Mouse (Mus musculus) kidney, adult 18-20 months (tissue): ENCODE data around the gene Gm13694.
A peak's percentile ranks its signal among the peaks of the same experiment; 100 is the strongest.
"Not testable (repeated sequence)": the region's sequence is repeated elsewhere in the genome, so short reads cannot be mapped to it uniquely, and the experiment has no call there.

Experiments
- DNase-seq: peaks from one replicate; pipeline ENCODE4 v3.0.0; 2021

The Gm13694 gene

GRCm38 (mm10) chr2:83978633-83979032, at the start of gene Gm13694:
Gene Gm13694 (plus strand): TSS chr2:83978933.
- not testable (repeated sequence) for DNase-seq

DNA sequence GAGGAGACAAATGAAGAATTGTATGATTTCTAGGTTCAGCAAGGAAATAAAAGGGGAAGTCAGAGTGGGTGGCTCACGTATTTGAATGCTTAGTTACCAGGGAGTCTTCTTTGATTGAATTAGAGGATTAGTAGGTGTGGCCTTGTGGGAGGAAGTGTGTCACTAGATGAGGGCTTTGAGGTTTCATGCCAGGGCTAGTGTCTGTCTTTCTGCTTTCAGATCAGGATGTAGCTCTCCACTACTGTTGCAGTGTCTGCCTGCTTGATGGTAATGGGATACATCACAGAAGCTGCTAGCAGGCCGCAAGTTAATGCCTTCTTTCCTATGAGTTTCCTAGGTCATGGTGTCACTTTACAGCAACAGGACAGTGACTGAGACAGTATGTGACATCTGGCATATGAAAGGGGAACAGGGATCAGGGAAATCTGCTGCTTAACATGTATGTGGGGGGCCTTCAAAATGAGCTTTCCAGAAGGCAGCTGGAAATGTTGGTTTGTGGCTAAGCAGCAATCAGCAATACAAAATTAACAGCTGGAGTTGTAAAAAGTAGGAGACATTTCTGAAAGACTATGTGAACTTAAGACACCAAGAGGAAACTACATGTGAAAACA, 49.1 kb upstream of the Gm13694 start:
- no peak for DNase-seq

- DNase-seq: peak; percentile 24
These were observed 37.8 kb upstream of the Gm13694 start, which contains the start of gene Zswim2 for GRCm38 (mm10) chr2:83940931-83941361. Gene Zswim2 (minus strand): TSS chr2:83941228.

DNA sequence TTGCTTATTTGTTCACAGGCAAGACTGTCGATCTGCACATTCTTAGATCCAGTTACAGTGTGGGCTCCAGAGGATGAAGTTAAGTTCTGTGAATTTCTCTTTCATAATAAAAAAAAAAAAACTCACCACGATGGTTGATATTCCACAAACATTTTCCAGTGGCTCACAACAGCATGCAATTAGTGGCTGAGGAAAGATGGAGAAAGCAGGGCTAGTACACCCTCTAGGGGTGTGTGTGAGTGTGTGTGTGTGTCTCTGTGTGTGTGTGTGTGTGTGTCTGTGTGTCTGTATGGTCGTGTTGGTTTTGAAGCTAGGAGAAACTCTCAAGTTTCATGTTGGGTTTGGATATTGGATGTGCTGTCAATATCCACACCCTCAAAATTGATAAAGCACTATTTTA, 37.4 kb upstream of the Gm13694 start:
- DNase-seq: no peak

- DNase-seq: no peak
These were observed 36.9 kb upstream of the Gm13694 start for GRCm38 (mm10) chr2:83941792-83942191.

DNA sequence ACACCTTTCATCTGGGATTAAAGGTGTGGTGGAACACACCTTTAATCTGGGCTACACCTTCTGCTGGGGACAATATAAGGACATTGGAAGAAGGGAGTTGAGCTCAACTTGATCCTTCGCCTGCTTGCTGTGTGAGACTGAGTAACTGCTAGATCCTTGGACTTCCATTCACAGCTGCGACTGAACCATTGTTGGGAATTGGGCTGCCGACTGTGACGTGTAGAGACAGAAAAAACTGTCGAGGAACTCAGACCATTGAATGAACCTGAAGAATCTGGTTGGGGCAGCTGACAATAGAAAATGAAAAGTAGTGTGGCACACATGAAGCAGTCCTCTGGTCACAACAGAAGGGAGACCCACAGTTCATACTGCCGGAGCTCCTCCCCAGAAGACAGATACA, 23.3 kb upstream of the Gm13694 start, which contains the start of gene Gm13698:
Gene Gm13698 (plus strand): TSS at position 301 of the 400 bp plus-strand sequence.
- not testable (repeated sequence) for DNase-seq

DNA sequence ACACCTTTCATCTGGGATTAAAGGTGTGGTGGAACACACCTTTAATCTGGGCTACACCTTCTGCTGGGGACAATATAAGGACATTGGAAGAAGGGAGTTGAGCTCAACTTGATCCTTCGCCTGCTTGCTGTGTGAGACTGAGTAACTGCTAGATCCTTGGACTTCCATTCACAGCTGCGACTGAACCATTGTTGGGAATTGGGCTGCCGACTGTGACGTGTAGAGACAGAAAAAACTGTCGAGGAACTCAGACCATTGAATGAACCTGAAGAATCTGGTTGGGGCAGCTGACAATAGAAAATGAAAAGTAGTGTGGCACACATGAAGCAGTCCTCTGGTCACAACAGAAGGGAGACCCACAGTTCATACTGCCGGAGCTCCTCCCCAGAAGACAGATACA, 17.5 kb upstream of the Gm13694 start, which contains the start of gene Gm13693:
Gene Gm13693 (plus strand): TSS at position 301 of the 400 bp plus-strand sequence.
- not testable (repeated sequence) for DNase-seq

DNA sequence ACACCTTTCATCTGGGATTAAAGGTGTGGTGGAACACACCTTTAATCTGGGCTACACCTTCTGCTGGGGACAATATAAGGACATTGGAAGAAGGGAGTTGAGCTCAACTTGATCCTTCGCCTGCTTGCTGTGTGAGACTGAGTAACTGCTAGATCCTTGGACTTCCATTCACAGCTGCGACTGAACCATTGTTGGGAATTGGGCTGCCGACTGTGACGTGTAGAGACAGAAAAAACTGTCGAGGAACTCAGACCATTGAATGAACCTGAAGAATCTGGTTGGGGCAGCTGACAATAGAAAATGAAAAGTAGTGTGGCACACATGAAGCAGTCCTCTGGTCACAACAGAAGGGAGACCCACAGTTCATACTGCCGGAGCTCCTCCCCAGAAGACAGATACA, 11.7 kb upstream of the Gm13694 start, which contains the start of gene Gm13695:
Gene Gm13695 (plus strand): TSS at position 301 of the 400 bp plus-strand sequence.
- DNase-seq: not testable (repeated sequence)

DNA sequence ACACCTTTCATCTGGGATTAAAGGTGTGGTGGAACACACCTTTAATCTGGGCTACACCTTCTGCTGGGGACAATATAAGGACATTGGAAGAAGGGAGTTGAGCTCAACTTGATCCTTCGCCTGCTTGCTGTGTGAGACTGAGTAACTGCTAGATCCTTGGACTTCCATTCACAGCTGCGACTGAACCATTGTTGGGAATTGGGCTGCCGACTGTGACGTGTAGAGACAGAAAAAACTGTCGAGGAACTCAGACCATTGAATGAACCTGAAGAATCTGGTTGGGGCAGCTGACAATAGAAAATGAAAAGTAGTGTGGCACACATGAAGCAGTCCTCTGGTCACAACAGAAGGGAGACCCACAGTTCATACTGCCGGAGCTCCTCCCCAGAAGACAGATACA, 5.9 kb upstream of the Gm13694 start, which contains the start of gene Gm13696:
Gene Gm13696 (plus strand): TSS at position 301 of the 400 bp plus-strand sequence.
- not testable (repeated sequence) for DNase-seq

- not testable (repeated sequence) for DNase-seq
These were observed 5.7 kb downstream of the Gm13694 start, which contains the start of gene Gm13697 for GRCm38 (mm10) chr2:83984443-83984842. Gene Gm13697 (plus strand): TSS chr2:83984743.

DNA sequence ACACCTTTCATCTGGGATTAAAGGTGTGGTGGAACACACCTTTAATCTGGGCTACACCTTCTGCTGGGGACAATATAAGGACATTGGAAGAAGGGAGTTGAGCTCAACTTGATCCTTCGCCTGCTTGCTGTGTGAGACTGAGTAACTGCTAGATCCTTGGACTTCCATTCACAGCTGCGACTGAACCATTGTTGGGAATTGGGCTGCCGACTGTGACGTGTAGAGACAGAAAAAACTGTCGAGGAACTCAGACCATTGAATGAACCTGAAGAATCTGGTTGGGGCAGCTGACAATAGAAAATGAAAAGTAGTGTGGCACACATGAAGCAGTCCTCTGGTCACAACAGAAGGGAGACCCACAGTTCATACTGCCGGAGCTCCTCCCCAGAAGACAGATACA, 11.5 kb downstream of the Gm13694 start, which contains the start of gene Gm13691:
Gene Gm13691 (plus strand): TSS at position 301 of the 400 bp plus-strand sequence.
- not testable (repeated sequence) for DNase-seq

DNA sequence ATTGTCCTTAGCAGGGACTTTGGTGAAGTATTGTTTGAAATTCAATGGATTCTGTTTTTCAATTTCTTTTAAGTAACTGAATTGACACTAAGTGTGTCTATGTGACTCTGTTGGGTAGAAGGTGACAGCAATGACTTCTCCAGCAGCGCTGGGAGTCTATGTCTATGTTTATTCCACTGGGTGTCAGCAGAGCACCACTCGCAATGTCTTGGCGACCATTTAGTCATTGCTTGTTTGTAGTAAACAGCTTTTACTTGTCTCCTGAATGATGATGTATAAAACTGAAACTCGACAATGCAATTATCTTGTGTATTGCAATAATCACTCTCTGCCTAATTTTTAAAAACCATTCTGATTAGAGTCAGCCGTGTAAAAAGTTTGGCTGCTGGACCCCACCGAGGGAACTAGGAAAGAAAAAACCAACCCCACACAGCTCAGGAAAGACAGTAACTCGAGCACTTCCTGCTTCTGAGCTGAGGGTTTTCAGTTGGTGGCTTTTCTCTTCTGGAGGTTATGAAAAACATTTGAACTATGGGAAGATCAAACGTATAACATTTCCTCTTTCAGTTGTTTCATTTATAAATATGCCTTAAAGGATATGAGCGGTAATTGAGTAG, 15.0 kb downstream of the Gm13694 start:
- not testable (repeated sequence) for DNase-seq

GRCm38 (mm10) chr2:83994526-83994925, 15.8 kb downstream of the Gm13694 start:
- DNase-seq: not testable (repeated sequence)

DNA sequence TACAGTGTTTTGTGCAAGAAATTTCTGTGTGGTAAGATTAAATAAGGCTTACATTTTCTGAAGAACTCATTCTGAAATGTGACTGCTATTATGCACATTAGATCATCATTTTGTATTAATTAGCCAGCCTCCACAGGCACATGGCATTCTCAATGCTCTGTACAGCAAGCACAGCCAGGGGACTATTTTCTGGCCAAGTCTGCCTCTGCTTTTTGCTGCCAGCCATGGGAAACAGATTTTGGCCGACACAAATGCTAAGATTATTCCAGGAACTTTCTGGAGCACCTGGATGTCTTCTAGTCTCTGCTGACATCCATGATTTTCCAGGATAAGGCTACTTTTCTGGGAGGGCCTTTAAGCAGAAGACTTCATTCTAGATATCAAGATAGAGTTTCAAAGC, 30.2 kb downstream of the Gm13694 start:
- no peak for DNase-seq

- no peak for DNase-seq
These were observed 31.1 kb downstream of the Gm13694 start for GRCm38 (mm10) chr2:84009818-84010217.

DNA sequence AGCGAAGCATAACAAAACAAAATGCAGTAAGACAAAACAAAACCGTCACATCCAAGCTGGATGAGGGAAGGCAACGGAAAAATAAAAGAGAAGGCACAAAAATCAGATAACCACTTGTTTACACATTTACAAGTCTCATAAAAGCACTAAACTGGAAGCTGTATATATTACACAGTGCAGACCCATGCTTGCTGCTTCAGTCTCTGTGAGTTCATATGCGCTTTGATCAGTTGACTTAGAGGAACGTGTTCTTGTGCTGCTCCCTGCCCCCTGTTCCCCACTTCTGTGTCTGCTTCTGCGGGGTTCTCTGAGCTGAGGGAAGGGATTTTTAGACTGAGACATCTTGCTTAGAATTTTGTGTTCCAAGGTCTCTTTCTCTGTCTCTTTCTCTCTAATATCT, 35.8 kb downstream of the Gm13694 start:
- DNase-seq: no peak

DNA sequence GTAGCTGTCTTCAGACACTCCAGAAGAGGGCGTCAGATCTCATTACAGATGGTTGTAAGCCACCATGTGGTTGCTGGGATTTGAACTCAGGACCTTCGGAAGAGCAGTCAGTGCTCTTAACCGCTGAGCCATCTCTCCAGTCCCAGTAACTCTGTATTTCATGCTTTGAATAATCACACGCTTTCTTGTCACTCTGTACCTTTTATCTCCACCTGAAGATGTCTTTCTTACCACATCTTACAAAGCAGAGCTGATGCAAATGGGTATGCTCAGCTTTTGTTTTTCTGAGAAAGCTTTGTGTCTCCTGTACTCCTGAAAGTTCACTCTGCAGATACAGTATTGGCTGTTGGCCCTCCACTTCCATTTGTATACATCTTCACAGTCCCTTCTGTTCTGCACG, 37.6 kb downstream of the Gm13694 start:
- DNase-seq: not testable (repeated sequence)

DNA sequence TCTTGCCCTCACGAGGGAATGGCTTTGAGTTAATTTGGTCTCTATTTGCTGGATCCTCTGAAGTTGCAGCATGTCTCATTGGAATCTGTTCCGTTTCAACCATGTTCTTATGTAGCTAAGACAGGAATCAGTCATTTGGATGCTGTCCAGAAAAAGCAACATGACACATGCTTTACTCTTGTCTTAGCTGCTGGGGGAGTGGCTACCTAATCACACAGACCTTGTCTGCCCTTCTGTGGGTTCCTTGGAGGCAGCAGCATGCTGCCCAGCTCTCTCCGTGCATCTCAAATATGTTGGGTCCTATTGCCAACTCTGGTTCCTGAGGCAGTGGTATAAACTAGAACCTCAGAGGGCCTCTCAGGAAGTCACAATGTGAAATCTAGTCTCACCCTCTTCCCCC, 39.6 kb downstream of the Gm13694 start:
- DNase-seq: no peak

DNA sequence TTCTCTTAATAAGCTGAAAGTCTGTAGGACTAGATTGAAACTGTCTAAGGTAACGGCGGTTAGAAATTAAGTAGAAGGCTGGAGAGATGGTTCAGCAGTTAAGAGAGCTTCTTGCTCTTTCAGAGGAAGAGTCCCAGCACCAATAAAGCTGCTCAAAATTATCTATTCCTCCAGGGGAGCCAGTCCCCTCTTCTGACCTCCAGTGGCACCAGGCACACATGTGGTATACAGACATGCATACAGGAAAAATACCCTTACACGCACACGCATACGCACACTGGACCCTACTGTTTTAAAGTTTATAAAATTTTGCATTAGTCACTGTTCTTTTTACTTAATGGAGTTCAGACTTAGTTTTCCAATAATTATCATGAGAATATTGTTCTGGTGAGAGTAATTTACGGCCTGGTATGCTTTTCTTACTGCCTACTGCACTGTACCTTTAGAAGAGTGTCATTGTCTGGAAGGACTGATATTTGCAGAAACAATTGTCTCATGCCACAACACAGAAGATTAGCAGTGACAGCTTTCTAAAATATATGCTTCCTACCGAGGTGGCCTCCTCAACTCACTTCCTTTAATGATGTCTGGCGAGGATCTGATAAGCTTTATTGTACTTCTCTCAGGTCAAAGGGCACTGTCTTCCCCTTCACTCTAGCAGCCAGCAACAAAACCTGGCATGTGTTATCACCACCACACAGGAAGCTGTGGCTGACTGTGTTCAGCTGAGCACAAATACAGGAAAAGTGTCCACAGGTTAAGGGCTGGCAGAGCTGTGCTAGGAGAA, 41.0 kb downstream of the Gm13694 start:
- DNase-seq: peak; percentile 27

DNA sequence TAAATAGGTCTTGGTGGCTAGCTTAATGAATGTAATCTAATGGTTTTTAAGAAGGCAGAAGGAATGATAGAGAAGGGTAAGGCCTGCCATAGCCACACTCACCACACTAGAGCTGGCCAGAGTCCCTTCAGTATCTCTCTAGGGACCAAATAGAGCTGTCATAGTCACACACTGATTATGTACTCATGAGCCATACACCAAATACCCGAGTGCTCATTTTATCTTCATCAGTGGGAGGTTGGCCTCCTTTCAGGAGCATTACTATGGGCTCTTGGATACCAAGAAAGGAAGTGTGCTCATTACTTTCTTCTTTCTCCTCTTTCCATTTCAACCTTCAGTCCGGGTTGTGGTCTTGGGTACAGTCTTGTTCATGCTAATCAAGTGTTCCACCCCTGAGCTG, 43.2 kb downstream of the Gm13694 start:
- DNase-seq: no peak

GRCm38 (mm10) chr2:84022905-84023304, 44.2 kb downstream of the Gm13694 start:
- no peak for DNase-seq

GRCm38 (mm10) chr2:84023319-84023718, 44.6 kb downstream of the Gm13694 start:
- no peak for DNase-seq

DNA sequence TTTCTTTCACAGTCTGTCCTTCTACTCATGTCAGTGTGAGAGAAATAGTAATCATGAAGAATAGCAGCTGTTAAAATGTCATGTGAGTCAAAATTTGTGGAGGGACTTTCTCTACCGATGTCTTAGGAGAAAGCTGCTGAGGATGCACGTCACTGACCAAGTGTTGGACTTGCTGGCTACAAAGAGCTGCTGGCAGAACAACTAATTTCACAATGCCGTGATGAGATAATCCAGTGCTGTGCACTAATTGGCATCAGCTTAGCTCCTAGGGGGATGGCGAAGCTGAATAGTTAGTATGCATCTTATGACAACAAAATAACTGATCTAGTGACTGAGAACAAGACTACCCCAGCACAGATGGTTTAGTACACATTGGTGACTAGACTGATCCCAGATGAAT, 46.5 kb downstream of the Gm13694 start:
- DNase-seq: no peak
